Comparison of ENCODE assay signal across 11 mouse cellular contexts in the genomic region with DNA sequence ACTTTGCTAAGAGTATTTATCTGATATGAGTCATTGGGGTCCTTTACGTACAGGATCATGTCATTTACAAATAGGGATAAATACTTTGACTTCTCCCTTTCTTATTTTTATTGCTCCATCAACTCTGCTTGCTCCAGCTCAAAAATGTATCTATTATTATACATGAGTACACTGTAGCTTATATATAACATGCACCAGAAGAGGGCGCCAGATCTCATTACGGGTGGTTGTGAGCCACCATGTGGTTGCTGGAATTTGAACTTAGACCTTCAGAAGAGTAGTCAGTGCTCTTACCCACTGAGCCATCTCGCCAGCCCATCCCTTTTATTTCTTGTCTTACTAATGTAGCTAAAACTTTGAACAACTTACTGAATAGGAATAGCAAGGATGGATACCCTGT. TPM values are rescaled to one million over a fixed set of nuclear protein-coding genes. Genes with fewer than 3 reads are reported as not detected.
DNase-seq lines count a peak whose midpoint lies in the region; ATAC-seq and TF ChIP-seq lines count a peak whose summit lies in the region.
"Had no signal": no experiment of that assay in that cellular context is flagged by ENCODE, and none has a peak within 500 bp of the region (broad histone marks: within the 10 kb centered on the region; RNA-seq: fewer than 3 reads in every experiment).

No protein-coding gene starts in this region.

- 57% methylated on average over 4 of the region's 4 CpGs for WGBS in forebrain, postnatal 0 days
- WGBS in forebrain, embryonic 13.5 days = 54% methylated on average over 4 of the region's 4 CpGs
- WGBS in midbrain, embryonic 14.5 days = 57% methylated on average over 4 of the region's 4 CpGs
- WGBS in midbrain, embryonic 11.5 days = 47% methylated on average over 4 of the region's 4 CpGs
- 44% methylated on average over 4 of the region's 4 CpGs for WGBS in liver, embryonic 14.5 days (ENCODE audit: insufficient replicate concordance)

- 0 out of 2 replicates have a peak, but pooled peaks have one; percentile 8 for TF ChIP-seq CTCF in forebrain, postnatal 0 days (IDR thresholded peaks at IDR 0.05; ENCODE audit: low read depth)
- TF ChIP-seq CTCF in liver, embryonic 14.5 days (IDR thresholded peaks at IDR 0.05; ENCODE audit: low read depth) = peak; percentile 72

- no peak overlapping the region for H3K27ac ChIP-seq in forebrain, postnatal 0 days (ENCODE audit: low read depth, low read length)
- H3K27ac ChIP-seq in forebrain, embryonic 13.5 days = no peak overlapping the region
- H3K27ac ChIP-seq in midbrain, embryonic 14.5 days (replicated peaks; ENCODE audit: low read depth, low read length) = no peak overlapping the region
- H3K27ac ChIP-seq in midbrain, embryonic 11.5 days (ENCODE audit: low read depth, low read length) = no peak overlapping the region
- H3K27ac ChIP-seq in liver, embryonic 14.5 days = no peak overlapping the region
- H3K27ac ChIP-seq: embryonic facial prominence, embryonic 13.5 days; midbrain, embryonic 12.5 days; stomach, embryonic 15.5 days had no signal

- DNase-seq in forebrain, postnatal 0 days = no peak
- DNase-seq in midbrain, embryonic 14.5 days = peak; percentile 25
- no peak for DNase-seq in midbrain, embryonic 11.5 days (ENCODE audit: low spot score, missing footprints)
- peak in 1 of 3 experiments; percentile 42 for DNase-seq in liver, embryonic 14.5 days (ENCODE audit: low read depth in 3 of 3, low spot score in 3 of 3)
- DNase-seq in thymus, postnatal 14 days = peak; percentile 72
- DNase-seq in left cerebral cortex, adult 8-10 months (ENCODE audit: low spot score in 2 of 2) = no peak
- no peak for DNase-seq in adrenal gland, adult 2 months

- no peaks in the 10 kb centered on the region for H3K9me3 ChIP-seq in forebrain, postnatal 0 days (ENCODE audit: low read length)
- no peaks in the 10 kb centered on the region for H3K9me3 ChIP-seq in forebrain, embryonic 13.5 days (replicated peaks)
- no peaks in the 10 kb centered on the region for H3K9me3 ChIP-seq in midbrain, embryonic 14.5 days (ENCODE audit: control insufficient read depth, low read length)
- H3K9me3 ChIP-seq in midbrain, embryonic 11.5 days (ENCODE audit: control insufficient read depth, low read length) = no peaks in the 10 kb centered on the region
- H3K9me3 ChIP-seq in liver, embryonic 14.5 days (ENCODE audit: control insufficient read depth, low read length) = no peaks in the 10 kb centered on the region
- H3K9me3 ChIP-seq: embryonic facial prominence, embryonic 13.5 days; midbrain, embryonic 12.5 days; stomach, embryonic 15.5 days had no signal

- no peaks in the 10 kb centered on the region for H3K27me3 ChIP-seq in forebrain, postnatal 0 days (ENCODE audit: insufficient read depth, low read length)
- no peaks in the 10 kb centered on the region for H3K27me3 ChIP-seq in forebrain, embryonic 13.5 days
- no peaks in the 10 kb centered on the region for H3K27me3 ChIP-seq in midbrain, embryonic 14.5 days (ENCODE audit: control insufficient read depth, insufficient read depth, low read length)
- H3K27me3 ChIP-seq in midbrain, embryonic 11.5 days (ENCODE audit: control insufficient read depth, insufficient read depth, low read length) = no peaks in the 10 kb centered on the region
- no peaks in the 10 kb centered on the region for H3K27me3 ChIP-seq in liver, embryonic 14.5 days (ENCODE audit: control insufficient read depth, insufficient read depth, low read length)
- H3K27me3 ChIP-seq: embryonic facial prominence, embryonic 13.5 days; midbrain, embryonic 12.5 days; stomach, embryonic 15.5 days had no signal

- no peak overlapping the region for H3K4me2 ChIP-seq in forebrain, postnatal 0 days (ENCODE audit: low read depth)
- H3K4me2 ChIP-seq in forebrain, embryonic 13.5 days = no peak overlapping the region
- H3K4me2 ChIP-seq in midbrain, embryonic 14.5 days (ENCODE audit: low read length) = no peak overlapping the region
- no peak overlapping the region for H3K4me2 ChIP-seq in midbrain, embryonic 11.5 days
- H3K4me2 ChIP-seq in liver, embryonic 14.5 days (ENCODE audit: low read depth) = no peak overlapping the region
- H3K4me2 ChIP-seq: embryonic facial prominence, embryonic 13.5 days; midbrain, embryonic 12.5 days; stomach, embryonic 15.5 days had no signal

- no peak for TF ChIP-seq EP300 in liver, embryonic 14.5 days (IDR thresholded peaks at IDR 0.05; ENCODE audit: low read depth)

- ATAC-seq in forebrain, postnatal 0 days = no peak
- ATAC-seq in forebrain, embryonic 13.5 days = no peak
- no peak for ATAC-seq in midbrain, embryonic 14.5 days (ENCODE audit: low FRiP score, low TSS enrichment)
- ATAC-seq in midbrain, embryonic 11.5 days (ENCODE audit: low FRiP score) = no peak
- no peak for ATAC-seq in liver, embryonic 14.5 days (ENCODE audit: insufficient read depth)

- no peak overlapping the region for H3K4me3 ChIP-seq in forebrain, postnatal 0 days (ENCODE audit: low read depth, low read length)
- H3K4me3 ChIP-seq in forebrain, embryonic 13.5 days = no peak overlapping the region
- no peak overlapping the region for H3K4me3 ChIP-seq in midbrain, embryonic 14.5 days (replicated peaks; ENCODE audit: low read depth, low read length)
- H3K4me3 ChIP-seq in midbrain, embryonic 11.5 days (ENCODE audit: low read depth, low read length) = no peak overlapping the region
- no peak overlapping the region for H3K4me3 ChIP-seq in liver, embryonic 14.5 days (ENCODE audit: insufficient read depth in 1 of 2, low read depth in 2 of 2, low read length in 2 of 2)
- H3K4me3 ChIP-seq: embryonic facial prominence, embryonic 13.5 days; midbrain, embryonic 12.5 days; stomach, embryonic 15.5 days had no signal

- no peaks in the 10 kb centered on the region for H3K36me3 ChIP-seq in forebrain, postnatal 0 days (ENCODE audit: insufficient read depth)
- H3K36me3 ChIP-seq in forebrain, embryonic 13.5 days (ENCODE audit: poor library complexity, severe bottlenecking) = peaks cover 4% of the 10 kb centered on the region; the same call in 1 of the 2 replicates
- H3K36me3 ChIP-seq in midbrain, embryonic 14.5 days (ENCODE audit: control insufficient read depth, insufficient read depth, low read length) = peaks cover 5% of the 10 kb centered on the region; the same call in 1 of the 2 replicates
- H3K36me3 ChIP-seq in midbrain, embryonic 11.5 days (ENCODE audit: control insufficient read depth, insufficient read depth, low read length) = no peaks in the 10 kb centered on the region
- H3K36me3 ChIP-seq in liver, embryonic 14.5 days (replicated peaks; ENCODE audit: control insufficient read depth, insufficient read depth, low read depth) = no peaks in the 10 kb centered on the region
- H3K36me3 ChIP-seq: embryonic facial prominence, embryonic 13.5 days; stomach, embryonic 15.5 days had no signal

- H3K4me1 ChIP-seq in forebrain, postnatal 0 days (ENCODE audit: insufficient read depth) = no peaks in the 10 kb centered on the region
- H3K4me1 ChIP-seq in forebrain, embryonic 13.5 days = no peaks in the 10 kb centered on the region
- H3K4me1 ChIP-seq in midbrain, embryonic 14.5 days (ENCODE audit: control insufficient read depth, insufficient read depth, low read length) = no peaks in the 10 kb centered on the region
- no peaks in the 10 kb centered on the region for H3K4me1 ChIP-seq in midbrain, embryonic 11.5 days (ENCODE audit: control insufficient read depth, insufficient read depth, low read length)
- peaks cover 20 to 30% of the 10 kb centered on the region in 2 experiments for H3K4me1 ChIP-seq in liver, embryonic 14.5 days (replicated peaks; ENCODE audit: control insufficient read depth in 2 of 2, insufficient read depth in 2 of 2, low read length in 1 of 2)
- H3K4me1 ChIP-seq: embryonic facial prominence, embryonic 13.5 days; midbrain, embryonic 12.5 days; stomach, embryonic 15.5 days had no signal

- H3K9ac ChIP-seq in forebrain, postnatal 0 days = no peak overlapping the region
- no peak overlapping the region for H3K9ac ChIP-seq in forebrain, embryonic 13.5 days
- no peak overlapping the region for H3K9ac ChIP-seq in midbrain, embryonic 14.5 days (replicated peaks; ENCODE audit: low read length)
- H3K9ac ChIP-seq in midbrain, embryonic 11.5 days (ENCODE audit: low read length) = no peak overlapping the region
- H3K9ac ChIP-seq in liver, embryonic 14.5 days (replicated peaks) = no peak overlapping the region
- H3K9ac ChIP-seq: embryonic facial prominence, embryonic 13.5 days; midbrain, embryonic 12.5 days; stomach, embryonic 15.5 days had no signal

RNA-seq across cellular contexts. Expression of a gene that starts 18.5 kb away (rescaled TPM):
- total RNA-seq in forebrain, postnatal 0 days (2014; rRNA removed) = 5.2 and 6.5 TPM in 2 replicates
- 4.9 and 6.8 TPM in 2 replicates for polyA plus RNA-seq in forebrain, postnatal 0 days (2015; fragmentation: Nextera tagmentation; extraction: Ambion mirVana)
- polyA plus RNA-seq in forebrain, embryonic 13.5 days (2015; fragmentation: Nextera tagmentation; extraction: Ambion mirVana) = 10.1 and 10.4 TPM in 2 replicates
- polyA plus RNA-seq in midbrain, embryonic 14.5 days (2014; fragmentation: Nextera tagmentation; extraction: Ambion mirVana) = 9.0 and 12.4 TPM in 2 replicates
- 13.3 and 14.3 TPM in 2 replicates for polyA plus RNA-seq in midbrain, embryonic 11.5 days (2014; fragmentation: Nextera tagmentation; extraction: Ambion mirVana)
- 2.3 and 3.2 TPM in 2 replicates for polyA plus RNA-seq in liver, embryonic 14.5 days (2012; rRNA removed)
- 4.4 and 6.3 TPM in 2 replicates for polyA plus RNA-seq in liver, embryonic 14.5 days (2014; fragmentation: Nextera tagmentation; extraction: Ambion mirVana)
- total RNA-seq in left cerebral cortex, adult 8-10 months (2022) = 10 to 100 TPM; 10.2 to 13.8 (median 11.9) TPM
- 1 to 10 TPM in 1 of 2 experiments, under 1 TPM in 1; 0.93 to 1.7 TPM for total RNA-seq in adrenal gland, adult 2 months (2021)
- 0.12 and 0.21 TPM in 2 replicates for polyA plus RNA-seq in adrenal gland, adult 2 months (2012; rRNA removed)

RNA-seq across cellular contexts. Expression of a gene that starts 55.3 kb away (rescaled TPM):
- total RNA-seq in forebrain, postnatal 0 days (2014; rRNA removed) = 92.3 and 117 TPM in 2 replicates
- 24.7 and 33.9 TPM in 2 replicates for polyA plus RNA-seq in forebrain, postnatal 0 days (2015; fragmentation: Nextera tagmentation; extraction: Ambion mirVana)
- 40.7 and 49.3 TPM in 2 replicates for polyA plus RNA-seq in forebrain, embryonic 13.5 days (2015; fragmentation: Nextera tagmentation; extraction: Ambion mirVana)
- 78.2 and 81.0 TPM in 2 replicates for polyA plus RNA-seq in midbrain, embryonic 14.5 days (2014; fragmentation: Nextera tagmentation; extraction: Ambion mirVana)
- polyA plus RNA-seq in midbrain, embryonic 11.5 days (2014; fragmentation: Nextera tagmentation; extraction: Ambion mirVana) = 35.3 and 37.4 TPM in 2 replicates
- polyA plus RNA-seq in liver, embryonic 14.5 days (2012; rRNA removed) = 82.4 and 96.1 TPM in 2 replicates
- polyA plus RNA-seq in liver, embryonic 14.5 days (2014; fragmentation: Nextera tagmentation; extraction: Ambion mirVana) = 80.1 and 89.8 TPM in 2 replicates
- 10 to 100 TPM; 45.8 to 58.4 (median 53.3) TPM for total RNA-seq in left cerebral cortex, adult 8-10 months (2022)
- total RNA-seq in adrenal gland, adult 2 months (2021) = 10 to 100 TPM; 52.9 to 69.4 TPM
- 81.0 and 98.0 TPM in 2 replicates for polyA plus RNA-seq in adrenal gland, adult 2 months (2012; rRNA removed)

Comparison
In these comparisons a context has a peak if more than half of its experiments do, and no peak if none do; other contexts are left out.
1. DNase-seq: peak in midbrain, embryonic 14.5 days (single experiment) and thymus, postnatal 14 days (single experiment); none in forebrain, postnatal 0 days (single experiment), midbrain, embryonic 11.5 days (single experiment), left cerebral cortex, adult 8-10 months (0 of 2) and adrenal gland, adult 2 months (single experiment).